Mouse (Mus musculus): Measurements from ENCODE around the gene Jakmip3. TPM values are rescaled to one million over a fixed set of nuclear protein-coding genes. Genes with fewer than 3 reads are reported as not detected.

Jakmip3 gene
- polyA plus RNA-seq (2012; fragmentation: generic; extraction: Trizol), result not detected
- long read RNA-seq, experiment 1, result 0 reads
- long read RNA-seq, experiment 2, result 0 reads

GRCm38 (mm10) chr7:138940612-138941461 is at the start of gene Jakmip3:
Gene Jakmip3 (plus strand): TSS chr7:138940730.
- TF ChIP-seq MYOD1 (IDR thresholded peaks at IDR 0.05; ENCODE audit: control insufficient read depth, insufficient read length, low read depth) (no peak), MAX (IDR thresholded peaks at IDR 0.05) (no peak), CEBPB (IDR thresholded peaks at IDR 0.05; ENCODE audit: low read depth) (no peak), MYOG (IDR thresholded peaks at IDR 0.05; ENCODE audit: control insufficient read depth, extremely low read depth, insufficient read length) (no peak), FOSL1 (IDR thresholded peaks at IDR 0.05; ENCODE audit: insufficient read depth, low read length, poor library complexity, severe bottlenecking) (no peak), CTCF (IDR thresholded peaks at IDR 0.05; ENCODE audit: control insufficient read depth, insufficient read depth, insufficient read length) (no peak), USF1 (IDR thresholded peaks at IDR 0.05; ENCODE audit: low read depth) (no peak)
- Histone ChIP-seq H3K79me3 (ENCODE audit: low read depth) (no peaks in the 10 kb centered on the region), H3K36me3 (ENCODE audit: control insufficient read depth, insufficient read depth) (no peaks in the 10 kb centered on the region), H3ac (ENCODE audit: control insufficient read depth, insufficient read length, low read depth) (no peak within 1 kb of the TSS), H3K4me3 (ENCODE audit: insufficient read depth, poor library complexity, severe bottlenecking) (no peak within 1 kb of the TSS), H3K79me2 (ENCODE audit: control insufficient read depth, insufficient read depth) (no peaks in the 10 kb centered on the region), H3K27me3 (ENCODE audit: control insufficient read depth, insufficient read depth, insufficient read length) (peaks cover 65% of the 10 kb centered on the region)

- Histone ChIP-seq H3K79me2 (ENCODE audit: control insufficient read depth, insufficient read depth) (no peaks in the 10 kb centered on the region), H3ac (ENCODE audit: control insufficient read depth, insufficient read length, low read depth) (no peak overlapping the region), H3K4me3 (ENCODE audit: insufficient read depth, poor library complexity, severe bottlenecking) (no peak overlapping the region), H3K79me3 (ENCODE audit: low read depth) (no peaks in the 10 kb centered on the region), H3K27me3 (ENCODE audit: control insufficient read depth, insufficient read depth, insufficient read length) (no peaks in the 10 kb centered on the region), H3K36me3 (ENCODE audit: control insufficient read depth, insufficient read depth) (no peaks in the 10 kb centered on the region)
- TF ChIP-seq MYOD1 (IDR thresholded peaks at IDR 0.05; ENCODE audit: control insufficient read depth, insufficient read length, low read depth), result no peak
- TF ChIP-seq CTCF (IDR thresholded peaks at IDR 0.05; ENCODE audit: control insufficient read depth, insufficient read depth, insufficient read length), result no peak
- no peak for TF ChIP-seq USF1 (IDR thresholded peaks at IDR 0.05; ENCODE audit: low read depth)
- TF ChIP-seq FOSL1 (IDR thresholded peaks at IDR 0.05; ENCODE audit: insufficient read depth, low read length, poor library complexity, severe bottlenecking), result no peak
- no peak for TF ChIP-seq MYOG (IDR thresholded peaks at IDR 0.05; ENCODE audit: control insufficient read depth, extremely low read depth, insufficient read length)
- TF ChIP-seq CEBPB (IDR thresholded peaks at IDR 0.05; ENCODE audit: low read depth), result no peak
- TF ChIP-seq MAX (IDR thresholded peaks at IDR 0.05), result no peak
Measured at GRCm38 (mm10) chr7:138898122-138898521, 42.4 kb upstream of the Jakmip3 start.

GRCm38 (mm10) chr7:138898743-138899142 is 41.8 kb upstream of the Jakmip3 start:
- H3K79me3 ChIP-seq (ENCODE audit: low read depth), result no peaks in the 10 kb centered on the region
- no peaks in the 10 kb centered on the region for H3K27me3 ChIP-seq (ENCODE audit: control insufficient read depth, insufficient read depth, insufficient read length)
- TF ChIP-seq FOSL1 (IDR thresholded peaks at IDR 0.05; ENCODE audit: insufficient read depth, low read length, poor library complexity, severe bottlenecking) (no peak), CEBPB (IDR thresholded peaks at IDR 0.05; ENCODE audit: low read depth) (no peak), MYOG (IDR thresholded peaks at IDR 0.05; ENCODE audit: control insufficient read depth, extremely low read depth, insufficient read length) (no peak), USF1 (IDR thresholded peaks at IDR 0.05; ENCODE audit: low read depth) (no peak), MAX (IDR thresholded peaks at IDR 0.05) (no peak), MYOD1 (IDR thresholded peaks at IDR 0.05; ENCODE audit: control insufficient read depth, insufficient read length, low read depth) (no peak), CTCF (IDR thresholded peaks at IDR 0.05; ENCODE audit: control insufficient read depth, insufficient read depth, insufficient read length) (no peak)
- no peak overlapping the region for H3ac ChIP-seq (ENCODE audit: control insufficient read depth, insufficient read length, low read depth)
- H3K4me3 ChIP-seq (ENCODE audit: insufficient read depth, poor library complexity, severe bottlenecking), result no peak overlapping the region
- H3K79me2 ChIP-seq (ENCODE audit: control insufficient read depth, insufficient read depth), result no peaks in the 10 kb centered on the region
- no peaks in the 10 kb centered on the region for H3K36me3 ChIP-seq (ENCODE audit: control insufficient read depth, insufficient read depth)

- no peak overlapping the region for H3ac ChIP-seq (ENCODE audit: control insufficient read depth, insufficient read length, low read depth)
Measured at GRCm38 (mm10) chr7:138903886-138904435, 36.6 kb upstream of the Jakmip3 start.

GRCm38 (mm10) chr7:138906441-138906840 is 34.1 kb upstream of the Jakmip3 start:
- Histone ChIP-seq H3K79me3 (ENCODE audit: low read depth) (peaks cover 2% of the 10 kb centered on the region), H3K79me2 (ENCODE audit: control insufficient read depth, insufficient read depth) (no peaks in the 10 kb centered on the region), H3K27me3 (ENCODE audit: control insufficient read depth, insufficient read depth, insufficient read length) (no peaks in the 10 kb centered on the region), H3ac (ENCODE audit: control insufficient read depth, insufficient read length, low read depth) (no peak overlapping the region), H3K36me3 (ENCODE audit: control insufficient read depth, insufficient read depth) (no peaks in the 10 kb centered on the region), H3K4me3 (ENCODE audit: insufficient read depth, poor library complexity, severe bottlenecking) (no peak overlapping the region)
- TF ChIP-seq CEBPB (IDR thresholded peaks at IDR 0.05; ENCODE audit: low read depth) (no peak), MAX (IDR thresholded peaks at IDR 0.05) (no peak), FOSL1 (IDR thresholded peaks at IDR 0.05; ENCODE audit: insufficient read depth, low read length, poor library complexity, severe bottlenecking) (no peak), MYOG (IDR thresholded peaks at IDR 0.05; ENCODE audit: control insufficient read depth, extremely low read depth, insufficient read length) (no peak), MYOD1 (IDR thresholded peaks at IDR 0.05; ENCODE audit: control insufficient read depth, insufficient read length, low read depth) (no peak), CTCF (IDR thresholded peaks at IDR 0.05; ENCODE audit: control insufficient read depth, insufficient read depth, insufficient read length) (no peak), USF1 (IDR thresholded peaks at IDR 0.05; ENCODE audit: low read depth) (no peak)

More at GRCm38 (mm10) chr7:138903886-138904435, 36.6 kb upstream of the Jakmip3 start:
- H3K79me2 ChIP-seq (ENCODE audit: control insufficient read depth, insufficient read depth), result no peaks in the 10 kb centered on the region
- TF ChIP-seq MAX (IDR thresholded peaks at IDR 0.05) (no peak), FOSL1 (IDR thresholded peaks at IDR 0.05; ENCODE audit: insufficient read depth, low read length, poor library complexity, severe bottlenecking) (no peak), MYOG (IDR thresholded peaks at IDR 0.05; ENCODE audit: control insufficient read depth, extremely low read depth, insufficient read length) (no peak)
- H3K36me3 ChIP-seq (ENCODE audit: control insufficient read depth, insufficient read depth), result no peaks in the 10 kb centered on the region
- no peaks in the 10 kb centered on the region for H3K27me3 ChIP-seq (ENCODE audit: control insufficient read depth, insufficient read depth, insufficient read length)
- H3K4me3 ChIP-seq (ENCODE audit: insufficient read depth, poor library complexity, severe bottlenecking), result no peak overlapping the region
- H3K79me3 ChIP-seq (ENCODE audit: low read depth), result peaks cover 2% of the 10 kb centered on the region
